Mouse (Mus musculus) cerebellum, adult (tissue): ENCODE results near the gene Ankrd33b.

Source experiments
- ATAC-seq: cut with Nextera tagmentation; 2 replicates; pipeline ENCODE4 v1.9.2; 2017; ENCODE audit warnings: mild to moderate bottlenecking, moderate library complexity, mixed read lengths; ENCODE audit not compliant: insufficient number of reproducible peaks, low FRiP score, low TSS enrichment

Gene Ankrd33b

GRCm38 (mm10) chr15:31309526-31309925 is 58.0 kb downstream of the Ankrd33b start:
- ATAC-seq, result no peak

- no peak for ATAC-seq
Measured at GRCm38 (mm10) chr15:31306726-31307125, 60.8 kb downstream of the Ankrd33b start.

- no peak for ATAC-seq
Measured at GRCm38 (mm10) chr15:31305181-31305580, 62.3 kb downstream of the Ankrd33b start.

GRCm38 (mm10) chr15:31304302-31304701 is 63.2 kb downstream of the Ankrd33b start:
- no peak for ATAC-seq

GRCm38 (mm10) chr15:31302293-31302990 is 65.1 kb downstream of the Ankrd33b start:
- ATAC-seq, result no peak

- no peak for ATAC-seq
Measured at GRCm38 (mm10) chr15:31299258-31299917, 68.1 kb downstream of the Ankrd33b start.

GRCm38 (mm10) chr15:31297777-31298137 is 69.8 kb downstream of the Ankrd33b start:
- ATAC-seq, result no peak

- ATAC-seq, result no peak
Measured at GRCm38 (mm10) chr15:31296882-31297776, 70.4 kb downstream of the Ankrd33b start.

- no peak for ATAC-seq
Measured at GRCm38 (mm10) chr15:31294311-31294710, 73.2 kb downstream of the Ankrd33b start.

- no peak for ATAC-seq
Measured at GRCm38 (mm10) chr15:31292627-31293026, 74.9 kb downstream of the Ankrd33b start.

- 0 out of 2 replicates have a peak, but pooled peaks have one; percentile 11 for ATAC-seq
Measured at GRCm38 (mm10) chr15:31285695-31286094, 81.8 kb downstream of the Ankrd33b start.

- peak; percentile 62; the same call in 1 of the 2 replicates for ATAC-seq
Measured at GRCm38 (mm10) chr15:31284922-31285631, 82.4 kb downstream of the Ankrd33b start.

GRCm38 (mm10) chr15:31284142-31284541 is 83.4 kb downstream of the Ankrd33b start:
- ATAC-seq, result no peak

- ATAC-seq, result no peak
Measured at GRCm38 (mm10) chr15:31282353-31282752, 85.2 kb downstream of the Ankrd33b start.

- no peak for ATAC-seq
Measured at GRCm38 (mm10) chr15:31281830-31282229, 85.7 kb downstream of the Ankrd33b start.

- ATAC-seq, result no peak
Measured at GRCm38 (mm10) chr15:31280683-31281082, 86.8 kb downstream of the Ankrd33b start.

- no peak for ATAC-seq
Measured at GRCm38 (mm10) chr15:31280059-31280458, 87.5 kb downstream of the Ankrd33b start.

- no peak for ATAC-seq
Measured at GRCm38 (mm10) chr15:31279577-31280004, 87.9 kb downstream of the Ankrd33b start.

- no peak for ATAC-seq
Measured at GRCm38 (mm10) chr15:31279120-31279519, 88.4 kb downstream of the Ankrd33b start.

GRCm38 (mm10) chr15:31278090-31278489 is 89.4 kb downstream of the Ankrd33b start:
- no peak for ATAC-seq
